Mouse (Mus musculus) fat pad, adult 2 months (tissue): ENCODE results near the gene Ptpn6.
"Not testable (repeated sequence)": the region's sequence is repeated elsewhere in the genome, so short reads cannot be mapped to it uniquely, and the experiment has no call there.

ENCODE experiments used
- DNase-seq: peaks from one replicate; pipeline ENCODE4 v3.0.0-alpha.2; 2011; ENCODE audit warnings: low read depth, low spot score; ENCODE audit errors: extremely low read depth

Gene Ptpn6

GRCm38 (mm10) chr6:124701338-124701737 lies 37.2 kb downstream of the Ptpn6 start:
- DNase-seq: no peak

DNA sequence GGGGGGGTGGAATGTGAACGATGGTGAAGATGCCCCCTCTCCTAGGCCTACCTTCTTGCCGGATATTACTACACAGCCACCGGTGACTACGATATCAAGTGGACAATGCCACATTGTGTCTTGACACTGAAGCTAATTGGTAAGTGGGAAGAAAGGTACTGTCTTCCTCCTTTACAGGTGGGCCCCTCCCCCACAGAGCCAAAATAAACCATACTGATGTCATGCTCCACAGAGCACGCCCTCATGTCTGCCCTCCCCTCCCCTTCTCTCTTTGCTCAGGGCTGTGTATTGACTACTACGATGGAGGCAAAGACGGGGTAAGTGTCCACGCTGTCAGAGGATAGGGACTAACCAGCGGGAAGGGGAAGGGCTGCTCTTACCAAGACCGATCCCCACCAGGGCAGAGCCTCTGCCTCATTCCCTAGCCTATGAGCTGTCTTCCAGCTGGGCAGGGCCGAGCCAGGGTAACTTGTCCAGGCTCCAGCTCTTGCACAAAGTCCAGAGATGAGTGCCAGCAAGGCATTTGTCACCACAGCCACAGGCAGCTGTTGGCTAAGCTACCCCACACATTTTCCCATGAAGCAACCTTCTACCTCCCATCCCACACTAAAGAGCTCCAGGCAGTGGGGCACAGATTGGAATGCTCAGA lies 38.4 kb downstream of the Ptpn6 start:
- peak; percentile 73 for DNase-seq

GRCm38 (mm10) chr6:124699366-124699765 lies 39.1 kb downstream of the Ptpn6 start:
- no peak for DNase-seq

GRCm38 (mm10) chr6:124698751-124699150 lies 39.8 kb downstream of the Ptpn6 start:
- DNase-seq: no peak

DNA sequence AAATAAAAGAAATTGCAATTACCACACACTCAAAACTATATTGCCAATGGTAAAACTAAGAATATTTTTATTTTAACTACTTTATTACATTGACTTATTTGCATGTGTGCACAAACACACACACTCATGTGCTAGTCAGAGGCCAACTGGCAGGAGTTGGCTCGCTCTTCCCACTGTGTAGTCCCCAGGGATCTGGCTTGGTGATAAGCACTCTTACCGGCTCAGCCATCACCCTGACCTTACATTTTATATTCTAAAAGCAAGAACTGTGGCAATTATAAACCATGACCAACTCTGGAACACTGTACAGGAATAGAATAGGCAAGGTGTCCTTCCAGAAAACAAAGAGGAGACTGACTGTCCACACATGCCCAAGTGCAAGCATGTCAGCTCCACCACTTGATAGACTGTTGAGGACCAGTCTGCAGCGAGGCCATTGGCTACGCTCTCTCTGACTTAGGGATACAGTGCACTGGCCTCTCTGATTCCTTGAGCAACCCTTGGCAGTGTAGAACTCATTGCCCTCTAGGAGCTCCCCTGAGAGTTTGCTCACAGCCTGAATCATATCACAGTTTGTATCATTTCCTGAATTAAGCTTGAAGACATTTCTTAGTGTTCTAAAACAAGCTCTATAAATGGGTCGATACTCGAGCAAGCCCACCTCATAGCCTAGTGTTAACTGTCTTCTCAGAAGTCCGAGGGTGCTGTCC lies 41.9 kb downstream of the Ptpn6 start:
- DNase-seq: no peak

- DNase-seq: no peak
These were observed 44.2 kb downstream of the Ptpn6 start for GRCm38 (mm10) chr6:124694166-124694955.

DNA sequence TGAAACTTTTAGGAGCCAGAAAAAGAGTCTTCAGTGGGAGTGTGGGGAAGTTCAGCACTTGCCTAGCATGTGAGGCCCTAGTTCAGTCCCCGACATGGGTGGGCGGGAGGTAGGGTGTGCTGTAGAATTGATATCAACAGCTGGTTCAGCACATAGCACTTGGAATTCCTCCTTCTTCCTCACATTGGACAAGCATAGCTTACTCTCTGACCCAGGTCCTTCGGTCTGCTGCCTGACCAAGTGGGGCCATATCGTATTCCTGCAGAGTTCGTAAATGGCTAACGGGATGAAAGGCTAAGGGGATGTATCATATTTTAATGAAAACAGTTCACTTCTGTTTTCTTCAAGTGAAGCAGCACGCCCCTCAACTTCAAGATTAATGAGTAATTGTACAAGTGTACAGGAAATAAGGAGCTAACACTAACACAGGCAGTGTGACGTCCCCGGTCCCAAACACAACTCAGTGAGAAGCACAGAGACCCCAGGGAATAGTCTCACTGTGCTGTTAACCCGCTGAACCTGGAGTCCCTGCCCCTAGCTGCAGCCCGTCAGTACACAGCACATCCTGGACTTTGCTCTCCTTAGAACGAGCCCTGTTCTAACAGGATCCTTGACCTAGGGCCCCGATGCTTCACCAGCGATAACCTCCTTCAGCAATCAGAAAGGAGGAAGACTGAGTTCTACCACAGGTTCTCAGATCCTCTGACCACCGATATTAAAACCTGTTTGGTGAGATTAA lies 45.1 kb downstream of the Ptpn6 start:
- no peak for DNase-seq

DNA sequence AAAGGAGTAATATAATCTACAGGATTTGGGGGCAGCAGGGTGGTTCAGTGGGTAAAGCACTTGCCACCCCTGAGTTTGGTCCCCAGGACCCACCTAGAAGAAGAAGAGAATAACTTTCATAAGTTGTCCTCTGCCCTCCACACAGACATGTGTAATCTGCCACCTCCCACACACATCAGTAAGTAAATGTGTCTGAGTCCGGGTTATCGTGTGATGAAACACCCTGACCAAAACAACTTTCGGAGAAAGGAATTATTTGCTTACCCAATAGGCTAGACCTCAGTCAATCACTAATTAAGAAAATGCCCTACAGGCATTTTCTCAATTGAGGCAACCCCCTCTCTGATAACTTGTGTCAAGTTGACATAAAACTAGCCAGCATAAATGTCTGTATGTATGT lies 48.0 kb downstream of the Ptpn6 start:
- no peak for DNase-seq

GRCm38 (mm10) chr6:124689011-124689410 lies 49.5 kb downstream of the Ptpn6 start:
- DNase-seq: no peak

GRCm38 (mm10) chr6:124688151-124688758 lies 50.3 kb downstream of the Ptpn6 start:
- no peak for DNase-seq

DNA sequence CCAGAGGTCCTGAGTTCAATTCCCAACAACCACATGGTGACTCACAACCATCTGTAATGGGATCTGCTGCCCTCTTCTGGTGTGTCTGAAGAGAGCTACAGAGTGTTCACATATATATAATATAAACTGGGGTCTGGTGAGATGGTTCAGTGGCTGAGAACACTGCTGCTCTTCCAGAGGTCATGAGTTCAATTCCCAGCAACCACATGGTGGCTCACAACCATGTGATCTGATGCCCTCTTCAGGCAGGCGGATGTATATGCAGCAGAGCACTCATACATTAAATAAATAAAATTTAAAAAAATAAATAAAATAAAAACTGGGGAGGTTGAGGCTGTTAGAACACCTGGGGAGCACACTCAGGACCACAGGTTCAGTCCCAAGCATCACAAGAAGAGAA lies 51.9 kb downstream of the Ptpn6 start:
- DNase-seq: not testable (repeated sequence)

DNA sequence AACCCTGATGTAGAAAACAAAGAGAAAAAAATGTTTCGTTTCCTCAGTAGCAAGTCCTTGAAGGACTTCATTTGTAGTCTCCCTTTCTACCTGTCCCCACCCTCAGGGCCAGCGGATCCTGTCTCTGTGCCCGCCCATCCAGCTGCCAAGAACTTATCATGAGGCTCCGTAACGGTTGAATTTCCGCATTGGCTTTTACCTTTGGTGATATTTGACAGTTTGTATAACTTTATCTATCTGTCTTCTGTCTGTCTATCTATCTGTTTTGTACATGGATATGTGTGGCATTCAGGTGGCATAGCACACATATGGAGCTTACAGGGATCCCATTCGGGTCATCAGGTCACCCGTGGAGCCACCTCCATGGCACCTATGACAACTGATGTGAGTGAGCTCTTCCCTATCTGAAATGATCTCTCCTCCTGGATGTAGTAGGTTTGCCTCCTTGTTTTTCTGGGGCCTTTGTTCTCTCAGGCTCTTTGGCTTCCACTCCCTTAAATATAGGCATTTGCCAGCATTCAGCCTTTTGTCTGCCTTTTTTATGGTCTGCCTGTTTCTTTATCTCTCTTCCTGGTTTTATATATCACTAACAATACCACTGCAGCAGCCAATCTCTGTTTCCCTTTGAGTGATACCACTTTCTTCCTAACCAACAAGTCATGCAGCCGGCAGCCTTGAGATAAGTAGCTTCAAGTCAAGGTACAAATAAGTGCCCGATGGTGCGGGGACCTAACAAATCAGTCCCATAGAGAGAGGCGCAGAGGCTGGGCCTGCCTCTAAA lies 52.7 kb downstream of the Ptpn6 start:
- no peak for DNase-seq

GRCm38 (mm10) chr6:124683591-124684417 lies 54.7 kb downstream of the Ptpn6 start:
- peak; percentile 84 for DNase-seq

DNA sequence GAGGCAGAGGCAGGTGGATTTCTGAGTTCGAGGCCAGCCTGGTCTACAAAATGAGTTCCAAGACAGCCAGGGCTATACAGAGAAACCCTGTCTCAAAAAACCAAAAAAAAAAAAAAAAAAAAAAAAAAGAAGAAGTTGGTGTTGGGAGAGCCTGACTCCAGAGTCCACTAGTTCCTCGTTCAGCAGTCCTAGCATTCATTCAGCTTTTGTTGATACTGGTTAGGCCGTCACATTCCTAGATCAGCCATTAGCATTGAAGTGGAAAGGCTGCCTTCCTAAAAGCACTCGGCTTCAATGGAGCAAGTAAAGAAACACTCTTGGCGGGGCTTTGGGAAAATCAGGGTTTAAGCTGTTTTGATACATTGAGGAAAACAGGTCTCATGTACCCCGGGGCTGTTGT lies 56.2 kb downstream of the Ptpn6 start:
- DNase-seq: not testable (repeated sequence)

DNA sequence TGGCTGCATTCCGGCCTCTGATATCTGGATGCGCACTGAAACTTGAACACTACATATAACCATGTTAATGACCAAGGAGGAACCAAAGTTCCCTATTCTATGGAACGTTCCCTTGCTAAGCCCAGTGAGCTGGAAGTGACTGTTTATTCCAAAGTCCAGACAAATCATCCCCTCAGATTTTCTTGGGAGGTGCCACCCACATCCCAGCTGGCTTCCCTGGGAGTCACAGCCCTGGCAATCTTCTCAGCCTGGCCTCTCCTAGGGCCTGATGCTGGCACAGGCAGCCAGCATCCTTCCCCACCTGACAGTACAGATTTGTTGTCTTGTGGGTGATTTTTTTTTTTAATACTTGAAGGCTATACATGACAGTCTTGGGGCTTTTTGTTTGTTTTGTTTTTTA lies 59.0 kb downstream of the Ptpn6 start:
- no peak for DNase-seq

- DNase-seq: no peak
These were observed 59.7 kb downstream of the Ptpn6 start for GRCm38 (mm10) chr6:124678769-124679168.

DNA sequence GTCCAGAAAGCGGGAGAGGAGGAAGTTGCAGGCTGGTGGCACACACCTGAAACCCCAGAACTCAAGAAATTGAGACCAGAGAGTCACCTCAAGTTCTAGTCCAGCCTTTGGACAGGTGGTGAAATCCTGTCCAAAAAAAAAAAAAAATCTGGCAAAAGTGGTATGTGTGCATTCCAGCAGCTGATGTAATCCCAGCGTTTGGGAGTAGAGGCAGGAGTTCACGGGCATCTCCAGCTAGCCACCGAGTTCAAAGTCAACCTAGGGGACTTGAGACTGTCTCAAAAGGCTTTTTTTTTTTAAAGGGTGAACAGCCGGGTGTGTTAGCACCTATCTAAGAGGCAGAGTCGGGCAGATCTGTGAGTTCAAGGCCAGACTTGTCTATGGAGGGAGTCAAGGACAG lies 62.3 kb downstream of the Ptpn6 start:
- no peak for DNase-seq

GRCm38 (mm10) chr6:124674591-124674990 lies 63.9 kb downstream of the Ptpn6 start:
- DNase-seq: no peak

GRCm38 (mm10) chr6:124673619-124674018 lies 64.9 kb downstream of the Ptpn6 start:
- DNase-seq: no peak
